Mouse (Mus musculus) ovary, postnatal 14 days (tissue): ENCODE data around the gene Apmap.
"Not testable (repeated sequence)": the region's sequence is repeated elsewhere in the genome, so short reads cannot be mapped to it uniquely, and the experiment has no call there.

Experiments used
- DNase-seq: peaks from one replicate; pipeline ENCODE4 v3.0.0; 2022; ENCODE audit warnings: low spot score

Apmap gene

DNA sequence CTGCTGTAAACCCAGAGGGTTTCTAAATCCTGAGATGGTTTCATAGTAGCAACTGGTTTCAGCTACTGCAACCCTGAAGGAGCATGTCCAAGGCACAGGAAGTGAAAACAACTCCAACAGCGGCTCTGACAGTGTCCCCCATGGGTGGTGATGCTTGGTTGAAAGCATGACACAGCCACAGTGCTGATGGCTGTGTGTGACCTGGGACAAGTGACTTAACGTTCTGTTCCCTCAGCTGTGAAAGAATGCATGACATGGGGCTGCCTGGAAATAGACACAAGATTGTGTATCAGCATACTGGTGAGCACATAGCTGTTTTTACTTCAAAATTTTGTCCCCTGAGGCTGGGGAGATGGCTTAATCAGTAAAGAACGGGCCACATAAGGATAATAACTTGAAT, 13.3 kb upstream of the Apmap start:
- no peak for DNase-seq

DNA sequence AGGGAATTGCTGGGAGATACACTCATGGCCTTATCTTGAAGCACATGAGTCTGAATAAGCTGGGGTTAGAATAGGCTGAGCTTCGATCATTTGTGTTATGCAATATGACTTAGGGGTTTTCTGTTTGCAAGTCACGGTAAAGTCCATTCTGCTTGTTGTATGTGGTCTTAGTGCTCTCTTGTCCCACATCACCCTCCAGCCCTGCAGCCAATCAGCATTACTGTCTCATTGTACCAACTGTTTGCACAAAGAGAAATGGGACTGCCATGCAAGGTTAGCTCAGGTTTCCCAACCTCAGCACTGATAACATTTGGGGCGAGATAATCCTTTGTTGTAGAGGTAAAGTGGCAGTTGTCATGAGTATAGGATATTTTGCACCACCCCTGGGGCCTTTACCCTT, 1.7 kb upstream of the Apmap start:
- DNase-seq = no peak

DNA sequence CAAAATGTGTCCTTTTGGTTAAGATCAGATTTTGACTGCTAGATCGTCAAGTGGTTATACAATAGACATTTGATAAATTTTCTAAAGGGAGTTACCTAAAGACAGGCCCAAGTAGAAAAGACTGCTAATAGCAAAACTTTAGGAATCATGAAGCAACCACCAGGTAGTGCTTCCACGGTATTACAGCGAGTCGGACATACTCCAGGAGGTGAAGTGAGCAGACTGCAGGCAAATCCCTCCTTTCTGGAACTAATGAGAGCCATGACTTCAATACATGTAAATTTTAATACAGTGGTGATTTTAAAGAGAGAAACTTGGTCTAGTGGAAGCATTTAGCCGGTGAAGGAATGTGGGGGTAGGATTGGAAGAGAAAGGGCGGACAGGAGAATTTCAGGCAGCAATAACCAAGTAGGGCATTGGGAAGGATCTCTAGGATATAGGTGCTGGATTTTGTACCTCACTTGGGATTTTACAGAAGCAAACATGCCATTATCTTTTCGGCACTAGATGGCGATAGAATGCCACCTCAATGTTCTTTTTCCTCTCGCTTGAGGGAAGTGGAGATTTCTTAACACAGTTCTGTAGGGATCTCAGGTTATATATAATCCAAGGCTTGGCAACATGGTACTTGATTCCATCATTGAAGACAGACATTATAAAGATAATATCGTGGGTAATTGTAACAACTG, 649 bp upstream of the Apmap start:
- peak; percentile 45 for DNase-seq

DNA sequence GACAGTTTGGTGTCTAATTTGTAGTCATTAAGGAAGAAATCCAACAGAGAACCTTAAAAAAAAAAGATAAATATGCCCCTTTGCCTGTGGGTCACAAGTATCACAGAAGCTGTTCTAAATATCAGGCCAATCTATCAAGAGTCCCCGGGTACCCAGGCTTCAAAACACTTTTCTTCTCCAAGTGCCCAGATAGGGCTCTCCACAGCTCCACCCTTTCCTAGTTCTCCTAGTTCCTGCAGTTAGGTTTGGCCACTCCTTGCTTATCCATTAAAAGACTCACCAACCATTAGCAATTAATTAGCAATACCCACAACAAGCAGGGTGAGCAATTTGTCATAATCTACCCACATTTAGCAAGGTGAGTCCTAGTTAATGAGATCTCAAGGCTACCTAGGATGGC, 1.3 kb downstream of the Apmap start:
- DNase-seq = no peak

DNA sequence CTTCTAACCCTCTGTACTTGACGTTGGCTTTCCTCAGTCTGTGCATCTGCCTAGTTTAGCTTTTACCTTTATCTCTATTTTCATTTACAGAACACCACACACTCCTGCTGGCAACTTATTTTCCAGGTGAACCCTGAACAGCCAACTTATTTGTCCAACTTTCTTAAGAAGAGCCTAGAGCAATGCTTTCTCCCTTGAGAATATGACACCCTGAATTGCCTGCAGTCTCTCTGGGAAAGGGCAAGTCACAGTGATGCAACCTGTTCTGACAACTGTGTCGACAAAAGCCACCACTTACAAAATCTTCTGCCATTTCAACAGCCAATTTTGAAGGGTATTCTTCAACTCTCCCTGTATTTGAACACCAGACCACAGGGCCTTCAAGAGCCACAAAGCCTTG, 3.6 kb downstream of the Apmap start:
- no peak for DNase-seq

DNA sequence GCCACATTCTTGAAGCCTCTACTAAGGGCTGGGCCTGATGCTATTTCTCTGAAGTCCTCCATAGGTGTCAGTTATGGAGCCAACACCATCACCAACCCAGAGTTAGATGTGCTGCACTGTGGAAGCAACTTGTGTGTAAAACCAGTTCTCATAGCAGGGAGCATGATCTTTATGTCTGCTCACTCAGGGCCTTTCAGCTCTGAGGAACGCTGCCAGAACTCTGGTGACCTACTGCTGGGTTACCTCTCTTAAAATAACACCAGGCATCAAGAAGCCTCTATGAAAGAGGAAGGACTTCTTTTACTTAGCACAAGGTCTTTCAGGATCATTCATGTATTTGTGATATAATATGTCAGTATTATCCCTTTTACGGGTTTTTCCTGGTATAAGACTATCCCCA, 6.2 kb downstream of the Apmap start:
- no peak for DNase-seq

DNA sequence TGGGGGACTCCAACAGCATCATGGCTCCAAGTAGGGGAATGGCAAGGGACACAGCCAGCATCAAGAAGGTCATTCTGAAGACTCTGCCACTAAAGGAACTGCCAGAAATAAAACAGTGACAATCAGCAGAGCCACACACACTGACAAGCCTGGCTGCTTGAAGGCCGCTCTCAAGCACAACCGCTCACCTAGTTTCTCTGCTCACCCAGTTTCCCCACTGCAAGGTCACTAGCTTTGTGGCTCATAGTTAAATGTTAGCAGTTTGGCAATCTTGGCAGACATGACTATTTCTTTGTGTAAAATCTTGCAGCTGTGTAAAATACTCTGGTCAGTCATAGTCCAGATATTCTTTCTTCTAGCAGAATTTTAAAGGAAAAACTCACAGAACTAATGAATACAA, 8.1 kb downstream of the Apmap start:
- DNase-seq = no peak

DNA sequence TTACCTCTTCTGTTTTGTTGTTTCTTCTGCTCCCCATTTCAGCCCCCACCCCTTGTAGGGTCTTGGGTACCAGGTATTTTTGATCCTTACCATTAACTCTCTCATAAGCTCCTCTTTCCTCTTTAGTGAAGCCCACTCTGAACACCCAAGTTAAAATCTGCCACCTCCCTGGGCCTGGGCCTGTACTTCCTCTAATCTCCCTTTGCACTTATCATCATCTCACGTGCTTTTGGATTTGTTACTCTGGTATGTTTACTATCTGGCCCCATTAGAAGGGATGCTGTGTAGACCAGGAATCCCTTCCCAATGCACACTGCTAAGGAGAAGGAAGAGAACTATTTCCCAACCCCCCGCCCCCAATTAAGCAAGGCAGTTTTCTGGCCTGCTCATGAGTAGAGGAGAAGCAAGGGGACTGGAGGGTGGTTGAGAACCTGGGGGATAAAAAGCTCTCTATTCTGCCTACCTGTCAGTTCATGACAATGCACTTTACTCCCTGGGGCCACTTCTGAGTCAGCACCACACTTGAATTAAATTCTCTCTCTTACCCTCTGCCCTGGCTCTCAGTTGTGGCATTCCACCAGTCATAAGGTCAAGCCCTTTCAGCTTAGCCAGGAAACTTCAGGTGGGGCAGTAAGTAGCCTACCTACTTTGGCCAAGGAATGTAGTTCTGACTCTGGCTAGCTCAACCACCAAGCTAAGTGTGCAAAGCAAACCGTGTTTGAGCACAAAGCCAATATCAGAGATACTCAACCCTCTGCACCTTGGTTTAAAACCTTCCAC, 12.8 kb downstream of the Apmap start:
- no peak for DNase-seq

DNA sequence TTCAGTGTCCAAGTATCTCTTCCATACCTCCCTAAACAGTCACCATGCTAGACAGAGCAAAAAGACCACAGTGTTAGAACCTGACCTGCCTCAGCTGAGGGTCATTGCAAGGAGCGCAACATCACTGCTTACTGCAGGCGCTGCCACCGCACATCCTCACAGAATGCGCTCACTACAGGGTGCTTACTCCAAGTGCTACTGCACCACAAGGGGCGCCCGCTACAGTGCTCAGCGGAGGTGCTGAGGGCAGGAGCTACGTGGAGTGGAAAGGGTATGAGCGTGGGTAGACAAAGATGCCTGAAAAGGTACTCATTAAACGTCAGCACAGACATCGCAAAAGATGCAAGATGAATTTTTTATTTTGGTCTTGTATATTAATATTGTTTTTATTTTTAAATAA, 19.3 kb downstream of the Apmap start:
- DNase-seq = no peak

DNA sequence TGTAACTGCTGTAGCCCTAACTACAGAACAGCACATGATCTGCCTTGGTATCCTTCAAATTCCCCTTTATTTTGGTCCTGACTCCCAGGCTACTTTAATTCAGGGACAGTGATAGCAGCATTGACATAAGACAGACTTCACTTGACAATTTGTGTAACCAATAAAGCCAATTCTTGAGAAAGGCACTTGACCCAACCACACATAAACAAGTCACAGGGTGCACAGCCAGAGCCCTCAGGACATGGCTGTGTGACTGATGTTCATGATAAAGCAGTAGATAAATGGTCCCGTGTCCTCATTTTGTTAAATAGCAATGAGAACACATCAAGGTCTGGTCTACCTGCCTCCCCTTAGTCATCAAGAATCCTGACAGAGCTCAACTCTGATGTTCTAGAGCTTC, 28.7 kb downstream of the Apmap start:
- no peak for DNase-seq

DNA sequence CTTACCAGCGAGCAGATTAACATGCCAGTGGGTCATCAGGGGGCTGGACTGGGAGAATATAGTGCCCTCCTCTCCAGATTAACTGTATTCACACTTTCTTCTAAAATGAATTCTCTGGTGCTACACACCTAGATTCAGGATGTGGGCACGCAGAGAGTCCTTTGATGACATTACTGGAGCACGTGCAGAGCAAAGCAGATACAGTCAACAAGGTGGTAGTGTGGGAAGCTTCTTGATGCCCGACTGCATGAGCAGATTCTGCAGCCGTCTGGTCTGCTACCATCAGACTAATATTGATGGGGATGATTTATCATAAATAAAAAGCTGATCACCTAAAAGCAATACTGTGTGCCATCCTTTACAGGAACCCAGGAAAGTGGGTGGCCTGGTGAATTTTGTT, 29.8 kb downstream of the Apmap start:
- DNase-seq = no peak

DNA sequence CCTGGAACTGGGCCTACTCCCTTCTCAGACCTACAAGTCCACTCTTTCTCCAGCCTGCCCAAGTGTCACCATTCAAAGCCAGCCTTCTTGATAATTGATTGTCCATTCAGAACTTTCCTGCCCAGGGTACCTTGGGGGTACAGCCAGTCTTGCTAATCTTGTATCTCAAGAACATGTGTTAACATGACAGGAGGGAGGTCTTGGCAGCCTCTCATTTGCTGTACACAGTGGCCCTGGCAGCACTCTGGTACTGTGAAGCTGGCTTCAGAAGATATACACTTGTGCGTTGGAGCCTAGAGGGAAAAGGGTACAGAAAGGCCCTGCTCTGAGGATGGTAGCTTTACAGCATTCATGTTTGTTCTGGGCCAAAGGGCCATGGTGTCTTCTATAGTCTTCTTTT, 32.1 kb downstream of the Apmap start:
- DNase-seq = no peak

DNA sequence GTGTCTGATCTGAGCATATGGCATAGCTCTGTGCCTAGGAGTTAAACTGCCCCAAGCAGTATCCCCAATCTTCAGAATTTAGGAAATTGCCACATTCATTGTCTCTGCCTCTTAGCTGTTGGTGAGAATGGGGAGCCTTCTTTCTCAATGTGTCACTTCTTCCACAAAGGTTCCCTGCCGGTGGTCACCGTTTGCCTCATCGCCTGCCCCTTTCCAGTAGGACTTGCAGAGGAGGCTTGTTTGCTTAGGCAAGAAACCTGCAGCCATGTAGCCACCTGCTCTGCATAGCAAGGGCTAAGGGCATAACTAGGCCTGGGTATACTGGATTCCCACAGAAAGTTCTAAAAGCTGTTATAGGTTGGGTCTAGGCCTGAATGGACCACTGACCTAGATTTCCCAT, 35.9 kb downstream of the Apmap start:
- no peak for DNase-seq

DNA sequence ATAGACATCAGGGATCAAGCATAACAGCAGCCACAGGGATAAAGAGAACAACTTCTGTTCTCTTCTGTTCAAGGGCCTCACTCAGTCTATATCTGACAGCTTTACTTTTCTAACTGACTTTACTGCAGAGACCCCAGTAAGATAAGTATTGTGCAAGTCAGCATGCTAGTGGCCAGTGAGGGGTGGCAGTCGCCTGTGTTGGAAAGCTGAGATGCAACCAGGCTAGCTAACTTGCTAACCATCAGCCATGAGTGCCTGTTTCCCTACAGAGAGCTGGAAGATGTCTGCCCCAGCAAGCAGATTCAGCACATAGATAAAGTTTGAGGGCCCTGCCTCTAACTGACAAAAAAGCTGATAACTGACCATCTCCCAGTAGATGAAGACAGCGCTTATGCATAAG, 37.6 kb downstream of the Apmap start:
- no peak for DNase-seq

DNA sequence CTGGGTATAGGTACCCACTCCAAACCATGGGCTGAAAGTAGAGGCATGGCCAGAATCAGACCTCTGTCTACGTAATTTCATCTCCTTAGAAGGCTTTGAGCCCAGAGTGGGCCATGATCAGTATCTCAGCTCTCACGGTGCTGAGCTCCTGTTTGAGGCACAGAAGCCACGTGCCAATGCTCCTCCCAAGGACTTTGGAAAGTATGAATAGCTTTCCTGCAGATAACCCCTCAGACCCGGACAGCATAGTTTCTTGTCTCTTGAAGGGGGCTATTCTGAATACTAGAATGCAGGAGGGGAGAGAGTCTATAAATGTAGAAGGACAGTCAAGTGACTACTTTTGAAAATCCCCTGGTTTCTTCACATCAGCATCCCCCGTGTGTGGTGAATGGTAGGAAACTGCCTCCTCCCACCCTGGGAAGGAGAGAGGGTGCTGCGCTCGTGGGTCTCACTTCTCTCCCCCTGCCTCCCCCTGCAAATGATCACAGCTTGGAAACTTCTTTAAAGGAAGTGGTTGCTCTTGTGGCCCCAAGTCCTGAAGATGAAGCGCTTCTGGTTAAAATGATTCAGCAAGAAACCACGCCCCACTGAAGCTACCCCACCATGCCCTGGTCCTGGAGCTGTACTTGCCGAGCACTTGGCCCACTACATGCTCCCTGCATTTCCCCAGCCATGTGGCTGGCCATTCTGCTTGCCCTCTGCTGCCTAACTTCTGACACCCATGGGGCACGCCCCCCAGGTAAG, 38.3 kb downstream of the Apmap start, which contains the start of gene Cst7:
TSS of gene Cst7 (plus strand) at position 569 of the 744 bp plus-strand sequence.
- no peak for DNase-seq

DNA sequence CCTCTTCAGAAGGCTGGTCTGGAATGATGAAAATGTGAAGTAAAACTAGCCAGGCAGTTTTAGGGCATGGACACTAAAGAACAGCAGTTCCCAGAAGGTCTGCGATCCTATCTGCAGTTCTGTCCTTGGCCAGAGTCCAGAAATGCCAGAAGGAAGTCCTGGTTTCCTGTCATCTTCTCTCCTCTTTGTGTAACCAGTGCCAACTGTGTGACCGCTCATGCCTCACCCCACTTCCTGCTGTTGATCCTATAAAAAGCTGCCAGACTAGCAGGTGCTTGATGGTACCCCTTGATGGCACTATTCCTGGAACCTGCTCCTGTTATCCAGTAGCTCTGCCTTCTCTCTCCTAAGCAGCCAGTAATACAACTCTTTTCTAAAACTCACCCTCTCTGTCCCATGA, 41.3 kb downstream of the Apmap start:
- DNase-seq = no peak

DNA sequence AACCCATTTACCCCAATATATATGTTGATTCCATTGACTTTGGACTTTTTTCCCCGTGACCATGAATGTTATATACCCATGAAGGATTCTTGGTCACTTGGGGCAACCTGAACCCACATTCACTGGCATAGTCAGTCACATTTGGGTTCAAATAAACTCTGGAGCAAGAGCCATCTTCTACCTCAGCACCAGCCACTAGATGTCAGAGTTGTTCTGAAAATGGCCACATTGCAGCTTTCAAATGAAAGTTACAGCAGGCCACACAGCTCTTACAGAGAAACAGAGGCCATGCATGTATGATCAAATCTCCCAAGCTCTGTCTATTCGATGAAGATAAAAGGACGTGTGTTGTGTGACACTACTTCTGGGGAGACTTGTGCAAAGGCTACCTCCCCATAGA, 49.8 kb downstream of the Apmap start:
- DNase-seq = peak; percentile 11

DNA sequence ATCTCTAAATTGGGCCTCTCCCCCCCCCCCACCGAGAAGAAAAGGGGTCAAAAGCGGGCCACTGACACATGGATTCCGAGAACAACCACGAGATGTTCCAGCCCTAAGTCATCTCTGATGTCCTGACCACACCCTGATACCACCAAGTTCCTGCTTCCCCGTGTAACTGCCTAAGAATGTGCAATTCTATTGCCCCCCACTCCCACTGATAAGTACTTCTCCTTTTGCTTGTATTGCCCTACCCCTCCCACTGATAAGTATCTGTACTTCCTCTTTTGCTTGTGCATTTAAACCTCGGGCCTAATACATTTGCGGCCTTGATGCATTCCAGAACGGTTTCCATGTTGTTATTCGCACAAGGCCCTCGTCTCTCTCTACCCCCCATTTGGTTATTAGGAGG, 58.8 kb downstream of the Apmap start:
- DNase-seq = not testable (repeated sequence)
